Mouse (Mus musculus) E14TG2a.4 (cell line): Measurements from ENCODE around the gene Nap1l1.

Source experiments
- CTCF ChIP-seq: conservative IDR thresholded peaks from 2 replicates; pipeline ENCODE4 v1.5.1; 2014; ENCODE audit warnings: low read length
- POU5F1 ChIP-seq: IDR thresholded peaks from 2 replicates; pipeline ENCODE4 v1.6.1; 2014; ENCODE audit warnings: low read length, borderline replicate concordance

DNA sequence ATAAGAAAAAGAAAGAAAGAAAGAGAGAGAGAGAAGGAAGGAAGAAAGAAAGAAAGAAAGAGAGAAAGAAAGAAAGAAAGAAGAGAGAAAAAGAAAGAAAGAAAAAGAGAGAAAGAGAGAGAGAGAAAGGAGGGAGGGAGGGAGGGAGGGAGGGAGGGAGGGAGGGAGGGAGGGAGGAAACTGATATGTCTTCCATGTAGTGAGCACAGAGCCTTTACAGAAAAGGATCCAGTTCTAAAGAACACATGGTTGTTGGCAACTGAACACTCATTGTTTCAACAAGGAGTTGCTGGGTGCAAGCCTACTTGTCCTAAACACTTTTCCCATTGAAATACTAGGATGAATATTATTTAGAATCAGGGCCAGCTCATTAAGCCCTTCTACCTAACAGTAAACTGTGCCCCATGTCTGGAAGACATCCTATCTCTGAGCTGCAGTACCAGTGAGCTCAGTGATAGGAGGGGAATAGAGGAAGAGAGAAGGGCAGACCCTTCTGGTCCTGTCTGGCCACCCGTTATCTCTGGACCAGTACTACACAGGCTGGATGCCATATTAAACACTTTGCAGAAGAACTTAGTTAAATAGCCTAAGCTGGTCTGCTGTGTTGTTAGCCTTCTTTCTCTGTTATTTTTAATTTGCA is 21.2 kb upstream of the Nap1l1 start:
- TF ChIP-seq CTCF (no peak), POU5F1 (no peak)
